Comparison of ENCODE assay signal across 1 mouse cellular context in the genomic region with DNA sequence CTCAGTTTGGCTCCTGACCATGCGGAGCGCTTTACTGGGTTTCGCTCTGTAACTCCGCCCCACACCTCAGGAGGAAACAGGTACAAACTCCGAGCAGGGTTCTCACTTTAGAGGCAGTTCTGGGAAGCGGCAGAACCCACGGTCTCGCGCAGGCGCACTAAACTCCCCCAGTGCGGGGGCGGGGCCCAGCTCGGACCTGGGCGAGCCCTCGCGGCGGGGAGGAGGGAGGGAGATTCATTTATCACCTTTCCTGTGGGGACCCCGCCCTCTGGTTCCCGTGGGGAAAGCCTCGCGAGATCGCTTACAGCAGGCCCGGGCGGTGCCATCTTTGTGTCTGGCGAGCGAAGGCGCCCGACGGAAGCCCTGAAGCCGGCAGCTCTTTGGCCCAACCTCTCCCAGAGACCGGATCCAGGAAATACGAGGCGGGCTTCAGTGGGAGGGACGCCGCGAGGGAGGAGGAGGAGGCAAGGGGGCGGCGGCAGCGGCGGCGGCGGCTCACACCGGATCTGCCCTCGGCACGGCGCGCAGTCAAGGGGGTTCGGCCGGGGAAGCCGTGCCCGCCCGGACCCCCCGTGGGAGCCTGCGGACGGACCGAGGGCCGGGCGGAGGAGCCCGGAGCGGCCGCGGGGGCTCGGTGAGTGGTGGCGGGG.
TF ChIP-seq lines count a peak whose summit lies in the region.

A gene (plus strand): TSS at position 491 of the 650 bp plus-strand sequence.

TF ChIP-seq in CH12.LX, 34 proteins besides CTCF, POLR2A, EP300 and RAD21 (continued from another document):
- peak; percentile 92 for TF ChIP-seq ELF1 (IDR thresholded peaks at IDR 0.05; ENCODE audit: low read depth, low read length)
- no peak for TF ChIP-seq ETS1 (conservative IDR thresholded peaks at IDR 0.05; ENCODE audit: low read depth, low read length)
- TF ChIP-seq GABPA (IDR thresholded peaks at IDR 0.05; ENCODE audit: insufficient replicate concordance, low read depth, low read length): no peak
- 0 out of 2 replicates have a peak, but pooled peaks have one; percentile 40 for TF ChIP-seq TBP (conservative IDR thresholded peaks at IDR 0.05; ENCODE audit: low read depth, low read length)
- TF ChIP-seq BHLHE40 (IDR thresholded peaks at IDR 0.05; ENCODE audit: low read depth, low read length): no peak
- TF ChIP-seq PAX5 (IDR thresholded peaks at IDR 0.05; ENCODE audit: low read length): no peak
- peak; percentile 87 for TF ChIP-seq NRF1 (IDR thresholded peaks at IDR 0.05; ENCODE audit: low read depth, low read length)
- no peak for TF ChIP-seq RCOR1 (conservative IDR thresholded peaks at IDR 0.05; ENCODE audit: low read depth, low read length)
- TF ChIP-seq ZKSCAN1 (IDR thresholded peaks at IDR 0.05; ENCODE audit: borderline replicate concordance, low read depth, low read length): no peak
- no peak for TF ChIP-seq CHD1 (IDR thresholded peaks at IDR 0.05; ENCODE audit: low read depth, low read length)
